Mouse (Mus musculus): ENCODE data around the gene Tulp3.

The Tulp3 gene

DNA sequence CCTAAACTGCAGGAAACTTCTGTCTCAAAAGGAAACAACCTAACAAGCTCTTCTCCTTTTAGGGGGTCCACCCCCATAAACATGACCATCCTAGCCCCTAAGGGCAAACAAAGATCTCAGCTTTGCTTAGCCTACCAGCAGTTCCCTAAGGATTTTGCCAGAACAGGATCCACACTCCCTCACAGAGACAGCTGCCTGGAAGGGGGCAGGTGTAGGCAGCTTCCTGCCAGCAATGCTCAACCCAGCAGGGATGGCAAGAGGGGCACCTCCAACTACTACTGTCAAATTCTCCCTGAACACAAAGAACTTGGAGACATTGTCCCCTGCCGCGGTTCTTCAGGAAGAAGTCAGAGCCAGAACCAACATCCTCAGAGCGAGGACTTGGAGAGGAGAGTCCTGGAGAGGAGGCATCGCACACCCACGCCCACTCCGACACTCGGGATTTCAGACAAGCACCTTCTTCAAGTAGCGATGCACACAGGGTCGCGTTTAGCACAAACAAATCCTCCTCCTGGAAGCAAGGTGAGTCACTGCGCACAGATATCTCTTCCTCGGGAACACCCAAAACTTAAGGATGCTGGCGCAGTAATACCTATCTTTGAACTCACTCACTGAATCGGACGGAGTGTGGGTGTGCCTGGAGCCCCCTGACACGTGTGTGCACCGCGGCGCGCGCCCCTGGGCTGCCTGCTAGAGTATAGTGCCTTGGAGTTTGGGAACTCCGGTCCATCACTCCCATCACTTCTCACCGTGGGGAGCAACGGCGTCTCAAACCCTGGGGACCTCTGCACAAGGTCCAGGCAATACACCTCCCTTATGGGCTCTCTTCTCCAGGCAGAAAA, 56.1 kb downstream of the Tulp3 start:
- intact Hi-C loops (cut with DNase I): loop anchor here (10.0 kb wide), 1 partner anchor 95 kb away; no protein-coding TSS in a partner anchor

DNA sequence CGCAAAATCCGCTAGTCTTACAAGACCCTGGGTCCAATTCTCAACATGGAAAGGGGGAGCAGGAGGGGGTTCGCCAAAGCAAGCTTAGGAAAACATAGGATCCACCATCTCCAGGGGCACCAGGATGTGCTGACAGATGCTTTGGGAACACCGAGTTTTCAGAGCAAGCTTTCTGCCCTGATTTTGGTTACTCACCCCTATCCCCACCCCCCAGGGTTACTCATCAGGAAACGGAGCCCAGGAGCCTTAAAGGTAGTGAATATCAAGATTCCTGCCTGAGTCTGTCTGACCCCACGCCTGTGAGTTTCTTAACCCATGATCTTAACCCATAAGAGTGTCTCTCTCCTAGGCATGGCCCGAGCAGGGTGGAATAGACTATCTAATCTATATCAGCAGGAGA, 57.4 kb downstream of the Tulp3 start:
- intact Hi-C loops (cut with DNase I): no loop called here

DNA sequence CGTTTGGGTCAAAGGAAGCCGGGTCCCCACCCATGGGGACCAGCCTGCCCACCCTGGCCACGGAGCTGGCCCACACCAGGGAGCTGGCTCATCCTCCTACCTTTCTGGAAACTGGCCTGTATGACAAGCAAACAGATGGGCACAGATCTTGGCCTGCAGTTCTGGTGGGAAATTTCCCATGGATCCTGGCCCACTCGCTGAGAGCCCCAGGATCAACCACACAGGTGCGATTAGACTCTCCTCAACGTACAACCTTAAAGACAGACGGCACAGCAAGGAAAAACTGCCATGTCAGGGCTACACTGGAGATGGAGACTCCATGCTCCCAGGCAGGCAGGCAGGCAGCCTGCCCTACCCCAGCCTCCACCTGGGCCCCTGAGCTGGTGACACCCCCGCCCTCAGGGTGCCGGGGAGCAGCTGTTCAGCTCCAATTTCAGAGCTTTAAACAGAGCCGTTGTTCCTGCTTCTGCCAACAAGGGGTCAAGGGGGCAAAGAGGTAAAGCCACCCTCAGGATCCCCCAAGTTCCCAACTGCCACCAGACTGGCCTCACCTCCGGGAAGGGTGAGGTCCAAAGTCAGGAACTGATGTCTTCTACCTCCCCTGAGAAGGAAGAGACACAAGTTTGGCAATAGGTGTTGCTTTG, 58.8 kb downstream of the Tulp3 start:
- intact Hi-C loops (cut with DNase I): no loop called here

DNA sequence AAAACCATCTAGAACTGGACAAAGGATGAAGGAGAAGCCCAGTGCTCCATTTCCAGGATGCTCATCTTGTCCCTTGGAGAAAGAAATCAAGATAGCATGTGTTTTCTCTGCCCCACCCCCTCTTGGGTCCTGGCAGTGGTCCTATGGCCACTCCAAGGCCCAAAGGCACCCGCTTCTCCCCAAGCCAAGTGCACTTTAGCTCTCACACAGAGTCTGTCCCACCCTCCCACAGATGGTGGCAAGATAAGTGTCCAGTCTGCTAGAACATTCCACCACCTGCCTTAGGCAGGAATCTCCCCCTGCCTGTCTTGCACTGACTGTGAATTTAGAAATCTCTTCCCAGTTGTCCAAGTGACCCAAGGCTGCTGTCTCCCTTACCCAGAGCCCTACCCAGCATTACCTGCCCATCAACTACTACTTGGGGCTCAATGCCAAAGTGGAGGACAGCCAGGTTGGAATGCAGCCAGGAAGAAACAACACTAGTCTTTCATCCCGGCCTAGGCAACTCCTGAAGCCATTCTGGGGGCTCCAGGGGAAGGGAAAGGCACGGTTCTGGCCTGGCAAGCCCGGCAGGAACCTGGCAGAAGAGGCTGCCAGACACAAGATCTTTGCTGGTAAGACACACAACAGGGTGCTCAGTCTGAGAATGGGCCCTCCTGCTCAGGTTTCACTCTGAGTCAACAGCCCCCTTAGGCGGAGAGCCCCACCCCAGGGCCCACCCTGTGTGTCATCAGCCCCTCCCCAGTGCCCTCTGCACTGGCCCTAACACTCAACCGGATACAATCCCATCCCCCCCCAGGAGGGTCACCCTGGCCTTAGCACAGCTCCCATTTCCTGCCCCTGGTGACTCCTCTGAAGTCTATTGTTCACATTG, 59.5 kb downstream of the Tulp3 start:
- intact Hi-C loops (cut with DNase I): no loop called here

DNA sequence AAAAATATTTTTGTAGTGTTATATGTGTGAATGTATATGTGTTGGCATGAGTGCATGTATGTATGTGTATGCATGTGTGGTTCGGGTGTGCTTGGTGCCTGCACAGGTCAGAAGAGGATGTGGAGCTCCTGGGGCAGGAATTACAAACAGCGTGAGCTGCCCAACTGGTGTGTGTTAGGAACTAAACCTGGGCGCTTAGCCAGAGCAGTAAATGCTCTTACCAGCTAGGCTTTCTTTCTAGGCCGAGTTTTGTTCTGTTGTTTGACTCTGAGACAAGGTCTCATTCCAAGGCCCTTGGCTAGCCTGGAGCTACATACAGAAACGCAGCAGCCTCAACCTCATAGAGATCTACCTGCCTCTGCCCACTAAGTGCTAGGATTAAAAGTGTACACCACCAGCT, 64.4 kb downstream of the Tulp3 start:
- intact Hi-C loops (cut with DNase I): no loop called here

DNA sequence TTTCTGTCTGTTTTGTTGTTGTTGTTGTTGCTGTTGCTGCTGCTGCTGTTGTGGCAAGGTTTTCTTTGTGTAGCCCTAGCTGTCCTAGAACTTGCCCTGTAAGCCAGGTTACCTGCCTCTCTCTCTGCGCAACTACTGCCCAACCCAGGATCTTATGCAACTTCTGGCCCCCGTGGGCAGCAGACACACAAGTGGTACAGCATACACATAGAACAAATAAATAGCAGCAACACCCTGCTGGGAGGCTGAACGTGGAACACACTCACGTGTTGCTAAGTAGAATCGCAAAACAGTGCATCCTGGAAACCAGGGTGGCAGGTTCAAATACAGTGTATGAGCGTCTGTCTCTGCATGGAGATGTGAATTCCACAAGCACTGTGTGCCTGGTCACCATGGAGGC, 67.0 kb downstream of the Tulp3 start:
- intact Hi-C loops (cut with DNase I): no loop called here

DNA sequence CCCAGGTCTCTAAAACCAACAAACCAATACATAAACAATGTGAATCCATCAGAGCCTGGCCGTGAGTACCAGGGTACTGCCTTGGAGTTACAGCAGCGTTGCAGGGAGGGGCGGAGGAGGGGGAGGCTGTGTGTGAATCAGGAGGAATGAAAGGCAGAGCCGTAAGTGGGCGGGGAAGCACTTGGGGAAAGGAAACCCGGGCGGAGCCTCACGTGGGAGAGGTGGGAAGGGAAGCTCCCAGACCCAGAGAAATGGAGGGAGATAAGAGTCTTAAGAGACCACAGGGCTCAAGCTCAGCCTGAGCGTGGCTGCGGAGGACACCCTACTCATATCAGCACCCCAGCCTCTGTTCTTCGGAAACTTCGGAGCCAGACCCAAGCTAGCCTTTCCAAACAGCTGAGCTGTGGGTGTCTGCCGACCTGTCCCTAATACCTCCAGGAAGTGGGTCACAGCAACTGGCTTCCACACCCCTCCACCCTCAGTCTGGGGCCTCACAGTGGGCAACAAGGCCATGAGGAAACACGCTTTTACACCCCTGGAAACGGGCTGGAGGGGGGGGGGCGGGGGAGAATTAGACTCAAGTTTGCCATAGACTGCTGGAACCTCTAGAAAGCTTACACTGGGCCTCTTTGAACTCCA, 69.7 kb downstream of the Tulp3 start:
- intact Hi-C loops (cut with DNase I): no loop called here

DNA sequence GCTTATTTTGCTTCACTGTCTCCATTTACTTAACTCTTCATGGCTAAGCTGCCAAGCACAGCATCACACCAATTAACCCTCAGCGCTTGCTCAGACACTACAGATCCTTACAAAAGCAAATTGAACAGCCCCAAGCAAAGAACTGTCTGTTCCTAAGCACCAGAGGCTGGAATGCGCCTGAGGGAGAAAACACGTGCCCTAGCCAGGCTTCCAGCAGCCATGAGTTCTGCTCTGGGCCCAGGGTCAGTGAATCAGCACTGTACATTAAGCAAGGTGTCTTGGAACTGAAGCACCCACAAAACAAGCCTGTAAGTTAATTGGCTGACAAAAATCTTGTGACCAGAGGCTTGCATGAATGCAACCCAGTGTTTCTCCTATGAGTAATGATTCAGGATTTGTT, 73.5 kb downstream of the Tulp3 start:
- intact Hi-C loops (cut with DNase I): no loop called here

DNA sequence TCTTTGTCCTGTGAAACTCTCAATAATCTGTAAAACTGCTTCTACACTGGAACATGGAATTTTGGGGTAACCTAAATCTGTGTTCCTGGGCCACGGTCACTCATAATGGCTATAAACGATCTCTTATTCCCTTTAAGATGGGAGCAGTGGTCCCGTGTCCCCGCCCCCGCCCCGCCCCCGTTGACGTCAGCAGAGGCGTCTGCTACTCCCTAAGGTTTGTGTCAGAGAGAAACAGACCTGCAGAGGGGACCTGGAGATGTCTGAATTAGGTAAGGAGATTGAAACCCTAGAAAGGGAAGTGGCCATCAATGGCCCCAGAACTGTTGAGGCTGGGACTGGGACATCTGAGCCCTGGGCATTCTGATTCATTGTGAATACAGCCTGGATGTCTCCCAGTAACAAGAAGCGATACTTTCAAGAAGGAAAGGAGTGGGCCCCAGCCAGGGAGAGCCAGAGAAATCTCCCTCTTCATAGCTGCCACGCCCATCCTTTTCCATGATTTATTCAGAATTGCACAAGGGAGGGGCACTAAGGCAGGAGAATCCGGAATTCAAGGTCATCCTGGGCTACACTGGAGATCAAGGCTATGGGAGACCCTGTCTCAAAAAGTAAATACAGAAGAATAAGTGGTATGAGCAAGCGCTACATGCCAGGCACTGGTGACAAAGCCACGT, 75.0 kb downstream of the Tulp3 start:
- intact Hi-C loops (cut with DNase I): no loop called here

DNA sequence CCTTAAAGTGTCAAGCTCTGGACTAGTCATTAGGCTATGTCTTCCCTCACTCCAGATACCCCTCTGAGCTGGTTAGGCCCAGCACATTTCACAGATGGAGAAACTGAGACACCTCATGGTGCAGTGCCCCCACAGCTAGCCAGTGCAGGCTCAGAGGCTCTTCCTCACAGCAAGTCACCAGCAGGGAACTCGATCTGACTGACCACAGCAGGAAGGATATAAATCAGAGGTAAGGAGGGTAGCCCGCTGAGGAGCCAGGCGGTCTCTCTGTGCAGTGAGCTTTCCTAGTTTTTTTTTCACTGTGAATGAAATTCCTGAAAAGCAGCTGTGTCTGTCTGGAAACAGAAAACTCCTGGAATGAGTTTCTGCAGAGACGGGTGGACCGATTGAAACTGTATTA, 76.0 kb downstream of the Tulp3 start:
- intact Hi-C loops (cut with DNase I): no loop called here

DNA sequence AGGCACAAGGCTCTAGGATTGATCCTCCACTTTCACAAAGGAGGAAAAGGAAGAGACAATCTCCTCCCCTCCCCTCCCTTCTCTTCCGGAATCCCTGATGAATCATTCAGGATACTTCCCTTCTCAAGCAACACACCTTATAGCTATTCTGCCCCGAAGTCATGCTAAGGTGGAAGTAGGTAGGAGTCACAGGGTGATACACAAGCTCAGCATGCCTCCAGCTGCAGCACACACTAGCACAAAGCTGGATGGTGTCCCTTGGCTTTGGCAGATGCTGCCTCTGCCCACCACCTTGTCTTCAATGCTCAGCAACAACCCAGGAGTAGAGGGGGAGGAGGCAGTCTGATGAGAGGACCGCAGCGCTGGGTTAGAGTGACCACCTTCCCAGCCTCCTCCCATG, 76.6 kb downstream of the Tulp3 start:
- intact Hi-C loops (cut with DNase I): no loop called here

DNA sequence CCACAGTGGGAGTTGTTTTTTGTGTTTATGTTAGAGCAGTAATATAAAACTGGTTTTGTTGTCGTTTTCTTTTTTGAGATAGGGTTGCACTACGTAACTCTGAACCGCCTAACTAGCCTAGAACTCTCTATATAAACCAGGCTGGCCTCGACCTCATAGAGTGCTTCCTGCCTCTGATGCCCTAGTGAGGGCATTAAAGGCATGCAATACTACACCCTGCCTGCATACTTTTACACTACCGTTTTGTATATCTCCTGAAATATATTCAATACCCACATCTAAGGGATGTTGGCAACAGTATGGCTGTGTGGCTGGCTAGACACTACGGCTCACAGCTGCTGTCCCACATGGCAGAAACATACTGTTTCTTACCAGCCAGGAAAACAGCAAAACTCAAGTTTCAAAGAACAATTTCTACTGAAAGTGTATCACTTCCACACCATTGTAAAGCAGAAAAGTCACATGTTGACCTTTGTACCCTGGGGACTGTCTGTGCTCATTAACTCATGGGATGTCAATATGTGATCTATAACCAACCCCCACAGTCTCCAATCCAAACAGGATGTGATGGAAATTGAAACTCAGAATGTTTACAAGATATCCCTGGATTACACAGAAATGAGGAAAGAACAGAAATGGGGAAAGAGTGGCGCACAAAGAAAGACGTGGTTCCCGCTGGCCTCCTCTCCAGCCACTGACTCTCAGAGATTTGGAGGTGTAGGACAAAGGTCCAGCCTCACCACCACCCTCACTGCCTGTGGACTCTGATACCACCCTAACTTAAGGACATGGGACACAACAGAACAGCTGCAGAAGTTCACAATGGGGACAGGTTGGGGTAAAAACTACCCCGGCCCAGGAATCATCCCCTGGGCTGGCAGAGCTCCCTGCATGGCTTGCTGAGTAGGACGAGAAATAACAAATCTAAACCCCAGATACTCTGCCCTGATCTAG, 78.2 kb downstream of the Tulp3 start:
- intact Hi-C loops (cut with DNase I): no loop called here

DNA sequence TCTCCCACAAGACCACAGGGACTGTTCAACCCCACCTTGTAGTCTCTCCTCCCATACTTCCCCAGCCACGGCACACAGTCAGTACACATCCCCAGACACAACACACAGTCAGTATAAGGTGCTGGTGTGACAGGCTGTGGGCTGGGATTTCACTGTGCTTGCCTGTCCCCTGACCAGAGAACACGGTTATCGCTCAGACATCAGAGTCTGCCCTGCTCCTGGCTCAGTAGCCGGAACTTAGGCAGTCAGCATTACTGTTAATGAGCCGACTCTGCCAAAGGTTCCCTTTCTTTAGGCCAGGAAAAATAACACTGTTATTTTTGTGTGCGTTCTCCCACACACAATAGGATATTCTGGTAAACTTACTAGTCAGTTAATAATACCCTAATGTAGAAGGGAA, 79.3 kb downstream of the Tulp3 start:
- intact Hi-C loops (cut with DNase I): no loop called here

DNA sequence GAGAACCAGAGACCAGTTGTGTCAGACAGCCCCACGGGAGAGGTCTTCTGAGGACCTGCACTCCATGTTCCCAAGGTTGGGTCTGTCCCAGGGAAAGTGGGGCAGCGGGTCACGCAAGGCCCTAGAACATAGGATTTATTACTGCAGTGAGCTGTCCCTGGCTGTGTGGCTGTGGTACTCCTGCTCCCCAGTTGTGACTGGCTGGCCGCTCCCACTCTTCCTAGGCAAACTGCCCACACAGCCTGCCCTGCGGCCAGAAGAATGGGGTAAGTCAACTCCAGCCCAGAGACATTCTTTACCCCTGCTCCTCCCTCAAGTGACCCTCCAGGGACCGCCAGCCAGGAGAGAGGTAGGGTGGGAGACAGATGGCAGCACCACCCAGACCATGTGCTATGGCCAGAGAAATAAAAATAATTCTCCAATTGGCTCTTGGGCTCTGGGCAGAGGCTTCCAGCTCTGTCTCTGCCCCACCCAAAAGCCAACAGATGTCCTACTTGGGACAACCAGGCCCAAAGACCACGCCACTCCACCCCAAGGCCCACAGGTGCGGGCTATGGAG, 80.1 kb downstream of the Tulp3 start:
- intact Hi-C loops (cut with DNase I): no loop called here

DNA sequence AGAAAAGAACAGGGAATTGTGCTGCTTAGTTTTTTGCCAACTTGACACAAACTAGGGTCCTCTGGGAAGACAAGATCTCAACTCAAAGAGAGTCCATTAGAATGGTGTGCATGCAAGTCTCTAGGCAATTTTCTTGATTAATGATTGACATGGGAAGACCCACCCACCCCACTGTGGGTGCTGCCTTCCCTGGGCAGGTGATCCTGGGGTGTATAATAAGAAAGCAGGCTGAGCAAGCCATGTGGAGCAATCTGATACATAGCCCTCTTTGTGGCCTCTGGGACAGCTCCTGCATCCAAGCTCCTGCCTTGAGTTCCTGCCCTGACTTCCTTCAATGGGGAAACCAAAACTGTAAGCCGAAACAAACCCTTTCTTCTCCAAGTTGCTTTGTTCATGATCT, 82.1 kb downstream of the Tulp3 start:
- intact Hi-C loops (cut with DNase I): no loop called here

DNA sequence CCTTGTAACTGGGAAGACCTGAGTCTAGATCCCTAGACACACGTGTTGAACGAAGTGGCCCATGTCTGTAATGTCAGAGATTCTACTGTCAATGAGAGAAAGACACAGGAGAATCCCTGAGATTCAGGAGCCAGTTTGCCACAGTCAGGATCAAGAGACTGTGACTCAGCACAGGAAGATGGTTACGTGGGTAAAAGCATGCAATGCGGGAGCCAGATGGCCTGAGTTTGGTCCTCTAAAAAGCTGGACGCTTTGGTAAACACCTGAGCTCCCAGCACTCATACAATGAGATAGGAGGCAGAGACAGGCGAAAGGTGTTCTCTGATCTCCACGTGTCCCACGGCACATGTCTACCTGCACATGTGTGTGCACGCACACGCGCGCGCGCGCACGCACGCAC, 82.9 kb downstream of the Tulp3 start:
- intact Hi-C loops (cut with DNase I): no loop called here

All from adrenal gland (tissue).